Mouse (Mus musculus): ENCODE measurements at regions not wholly inside any gene's neighbourhood (a gene's known extent, or its start where the extent isn't known, plus 50 kb on each side); places are given as distances from the start of the nearest gene placed in this dataset.

DNA sequence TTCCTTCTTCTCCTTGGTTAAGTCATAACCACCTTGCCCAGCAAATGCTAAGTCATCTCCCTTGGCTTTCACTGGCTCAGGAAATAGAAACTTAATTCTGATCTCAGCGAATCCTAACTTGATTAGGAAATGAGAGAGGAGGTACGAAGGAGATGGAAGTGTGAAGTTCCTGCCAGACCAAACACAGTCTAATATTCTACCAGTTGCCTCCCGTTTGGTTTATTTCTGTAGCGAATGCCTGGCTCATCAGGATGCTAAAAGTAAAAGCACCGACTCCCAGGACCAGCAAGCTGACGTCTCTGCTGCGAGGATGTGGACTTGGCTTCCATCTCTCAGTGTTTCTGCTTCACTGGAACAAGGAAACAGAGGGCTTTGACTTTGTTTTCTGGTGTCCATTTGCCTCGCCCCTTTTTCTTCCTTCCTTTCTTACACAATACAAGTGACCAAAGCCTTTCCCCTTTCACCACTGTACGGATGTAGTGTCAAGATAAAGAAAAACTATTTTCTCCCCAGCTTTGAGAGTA, 204.3 kb downstream of the Dusp6 start:
- no peak for DNase-seq

GRCm38 (mm10) chr10:99468971-99469370, 205.9 kb downstream of the Dusp6 start:
- no peak for DNase-seq

GRCm38 (mm10) chr10:99471832-99472497, 208.9 kb downstream of the Dusp6 start:
- no peak for DNase-seq

GRCm38 (mm10) chr10:99472806-99473205, 209.8 kb downstream of the Dusp6 start:
- no peak for DNase-seq

DNA sequence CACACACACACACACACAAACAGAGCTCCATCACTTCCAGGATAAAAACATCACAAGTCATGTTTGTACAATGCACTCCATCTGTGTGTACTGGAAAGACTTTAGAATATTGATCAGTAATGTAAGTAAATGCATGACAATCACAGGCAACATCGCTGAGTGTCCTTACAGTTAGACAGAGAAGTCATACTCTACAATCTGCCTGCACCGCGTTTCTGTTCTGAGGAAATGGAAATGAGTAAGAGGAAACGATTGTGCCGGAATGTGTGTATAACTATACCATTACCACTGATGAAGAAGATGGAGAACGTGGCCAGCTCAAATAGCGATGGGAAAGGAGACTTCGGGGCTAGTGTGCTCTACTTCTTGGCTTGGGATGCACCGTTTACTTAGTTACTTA, 210.7 kb downstream of the Dusp6 start:
- no peak for DNase-seq

GRCm38 (mm10) chr10:99474546-99474945, 211.5 kb downstream of the Dusp6 start:
- DNase-seq: no peak

DNA sequence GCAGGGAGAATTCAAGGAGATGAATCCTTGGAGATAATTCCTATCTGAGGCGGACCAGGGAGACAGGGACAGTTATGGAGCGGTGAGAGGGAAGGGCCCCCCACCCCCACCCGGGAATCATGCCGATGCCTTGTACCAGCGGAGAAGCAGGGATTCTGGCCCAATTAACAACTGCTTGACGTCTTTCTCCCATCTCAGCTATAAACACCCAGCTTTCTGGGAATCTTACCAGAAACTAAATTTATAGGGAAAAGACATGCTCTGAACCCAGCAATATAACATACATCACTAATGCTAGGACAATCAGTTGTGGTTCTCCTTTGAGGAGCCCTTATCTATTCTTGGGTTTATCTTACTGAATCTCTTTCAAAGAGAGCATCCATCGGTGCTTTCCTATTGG, 213.2 kb downstream of the Dusp6 start:
- DNase-seq: no peak

DNA sequence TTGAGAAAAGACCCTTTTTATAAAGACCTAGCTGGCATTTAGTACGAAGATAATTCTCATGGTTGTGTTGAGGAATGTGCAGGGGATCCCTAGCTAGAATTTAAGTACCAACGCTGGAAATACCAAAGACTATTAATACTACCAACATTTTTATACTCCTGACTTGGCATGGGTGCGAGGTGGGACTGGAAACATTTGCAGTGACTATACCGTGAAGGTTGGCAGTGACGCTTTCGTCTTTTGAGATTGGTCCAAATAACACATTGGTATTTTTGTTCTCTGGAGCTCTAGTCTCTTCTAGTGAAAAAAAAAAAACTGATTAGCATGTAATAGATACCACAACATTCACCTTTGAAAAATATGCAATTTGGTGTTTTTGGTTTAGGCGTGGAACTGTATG, 213.7 kb downstream of the Dusp6 start:
- no peak for DNase-seq

DNA sequence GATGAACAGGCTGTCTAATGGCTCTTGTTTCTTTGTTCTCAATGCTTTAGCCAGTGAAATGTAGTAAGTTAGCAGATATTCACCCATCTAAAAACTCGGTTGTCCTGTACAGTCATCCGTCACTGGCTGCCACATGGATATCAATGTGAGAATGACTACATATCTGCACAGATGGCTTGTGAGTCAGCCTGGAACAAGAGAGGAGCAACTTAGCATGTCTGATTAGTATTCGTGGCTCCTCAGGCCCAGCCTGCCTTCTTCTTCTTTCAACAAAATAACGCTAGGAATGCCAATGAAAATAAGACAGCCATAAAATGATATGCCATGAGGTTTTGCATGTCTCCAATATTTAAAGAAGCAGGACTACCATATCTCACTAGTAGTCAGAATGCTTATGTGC, 217.5 kb downstream of the Dusp6 start:
- DNase-seq: no peak

- DNase-seq: no peak
These were observed 219.0 kb downstream of the Dusp6 start for GRCm38 (mm10) chr10:99482009-99482408.

DNA sequence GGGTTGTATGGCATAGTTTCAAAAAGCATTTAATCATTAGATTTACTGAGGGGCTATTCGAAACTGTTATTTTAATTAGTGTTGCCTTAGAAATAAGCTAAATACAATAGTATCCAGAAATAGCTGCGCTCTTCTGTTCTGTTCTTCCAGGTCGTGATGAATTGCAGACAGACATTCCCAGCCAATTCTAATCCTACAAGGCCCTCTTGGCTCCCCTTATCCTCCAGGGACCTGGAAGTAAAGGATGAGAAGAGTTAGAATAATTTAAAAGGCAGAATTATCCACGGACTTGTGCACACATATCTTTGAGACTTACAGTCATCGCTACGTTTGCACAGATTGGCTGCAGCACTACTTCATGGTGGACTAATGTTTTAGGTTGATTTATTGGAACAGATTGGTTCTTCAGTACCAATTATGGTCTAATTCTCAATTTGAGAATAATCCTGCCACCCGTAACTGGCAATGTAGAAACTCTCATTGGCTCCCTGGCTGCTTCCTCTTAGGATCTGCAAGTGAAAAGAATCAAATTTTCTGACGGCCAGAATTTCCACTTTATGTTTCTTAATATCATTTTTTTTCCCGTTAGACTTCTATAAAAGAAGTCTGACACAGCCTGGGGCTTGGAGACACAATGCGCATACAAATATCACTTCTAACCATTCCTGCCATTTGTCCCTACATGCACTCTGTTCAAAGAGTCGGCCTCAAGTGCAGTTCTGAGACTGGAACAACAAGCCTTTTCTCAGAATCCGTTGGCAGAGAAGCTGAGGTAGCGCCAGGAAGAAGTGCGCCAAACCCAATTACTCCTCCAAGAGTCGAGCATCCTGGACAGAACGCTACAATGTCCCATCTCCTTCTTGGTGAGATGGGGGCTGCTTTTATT, 225.4 kb downstream of the Dusp6 start:
- no peak for DNase-seq

DNA sequence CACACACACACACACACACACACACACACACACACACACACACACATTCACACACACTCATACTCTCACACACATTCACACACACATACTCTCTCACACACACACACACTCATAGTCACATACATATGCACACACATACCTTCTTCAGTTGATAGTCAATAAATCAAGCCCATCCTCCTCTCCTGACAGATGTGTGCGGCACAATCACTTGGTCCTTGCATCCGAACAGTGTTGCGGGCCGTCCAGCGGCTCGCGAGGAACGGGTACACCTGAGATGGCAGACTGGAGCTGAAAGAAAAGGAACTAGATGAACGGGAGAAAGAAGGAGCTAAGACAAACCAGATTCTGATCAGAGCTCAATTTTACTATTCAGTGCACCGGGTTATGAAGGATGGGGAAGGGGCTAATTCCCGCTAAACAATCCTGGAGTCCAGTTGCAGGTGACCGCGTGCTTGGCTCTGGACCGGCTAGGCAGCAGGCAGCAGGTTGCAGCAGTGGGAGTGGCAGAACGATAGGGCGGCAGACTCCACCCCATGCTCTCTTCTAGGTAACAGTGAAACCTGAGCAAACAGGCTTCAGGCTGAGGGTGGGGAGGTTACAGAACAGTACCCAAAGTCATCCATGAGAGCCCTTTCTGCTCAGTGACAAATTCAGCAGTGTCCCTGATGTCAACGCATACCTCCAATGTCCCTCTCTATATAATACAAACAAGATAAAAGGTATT, 247.8 kb downstream of the Csl start:
- DNase-seq: no peak

GRCm38 (mm10) chr10:99517944-99518343, 241.5 kb downstream of the Csl start:
- DNase-seq: no peak

DNA sequence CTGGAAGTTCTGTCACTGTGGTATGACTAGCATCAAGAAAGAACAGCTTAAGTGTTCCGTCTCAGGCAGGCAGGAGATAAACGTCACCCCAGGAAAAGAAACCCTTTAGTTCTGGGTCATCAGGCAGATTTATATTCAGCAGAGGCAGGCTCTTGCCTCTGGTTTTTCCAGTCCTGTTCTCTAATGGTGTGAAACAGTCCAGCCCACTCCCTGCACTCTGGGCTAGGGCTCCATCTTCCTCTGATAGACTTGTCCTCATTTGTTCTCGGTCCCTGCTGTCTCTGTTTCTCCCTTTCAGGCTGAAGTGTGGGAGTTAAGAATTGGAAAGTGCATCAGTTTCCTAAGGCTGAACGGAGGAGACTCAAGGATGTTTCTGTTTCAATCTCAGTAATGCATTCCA, 240.0 kb downstream of the Csl start:
- DNase-seq: no peak

- no peak for DNase-seq
These were observed 235.6 kb downstream of the Csl start for GRCm38 (mm10) chr10:99523817-99524216.

- no peak for DNase-seq
These were observed 234.9 kb downstream of the Csl start for GRCm38 (mm10) chr10:99524273-99525212.

DNA sequence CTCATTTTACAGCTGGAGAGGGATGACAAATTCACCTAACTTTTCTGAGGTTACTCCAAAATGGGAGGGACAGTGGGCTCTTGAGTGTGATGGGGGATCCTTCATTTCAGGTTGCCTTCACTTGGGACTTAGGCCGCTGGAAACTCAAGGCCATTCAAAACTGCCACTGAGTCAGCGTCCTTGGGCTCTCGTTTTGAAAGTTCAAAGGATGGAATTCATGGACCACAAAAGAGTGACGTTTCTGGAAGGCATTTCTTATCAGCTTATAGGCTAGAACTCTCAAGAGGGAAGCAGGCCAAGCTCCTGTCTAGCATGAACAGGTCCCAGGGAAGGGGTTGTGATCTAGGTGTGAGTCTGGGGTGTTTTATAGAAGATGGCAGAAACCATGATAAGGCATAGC, 233.3 kb downstream of the Csl start:
- DNase-seq: no peak

- DNase-seq: no peak
These were observed 232.9 kb downstream of the Csl start for GRCm38 (mm10) chr10:99526561-99526960.

GRCm38 (mm10) chr10:99531104-99531503, 228.4 kb downstream of the Csl start:
- no peak for DNase-seq

DNA sequence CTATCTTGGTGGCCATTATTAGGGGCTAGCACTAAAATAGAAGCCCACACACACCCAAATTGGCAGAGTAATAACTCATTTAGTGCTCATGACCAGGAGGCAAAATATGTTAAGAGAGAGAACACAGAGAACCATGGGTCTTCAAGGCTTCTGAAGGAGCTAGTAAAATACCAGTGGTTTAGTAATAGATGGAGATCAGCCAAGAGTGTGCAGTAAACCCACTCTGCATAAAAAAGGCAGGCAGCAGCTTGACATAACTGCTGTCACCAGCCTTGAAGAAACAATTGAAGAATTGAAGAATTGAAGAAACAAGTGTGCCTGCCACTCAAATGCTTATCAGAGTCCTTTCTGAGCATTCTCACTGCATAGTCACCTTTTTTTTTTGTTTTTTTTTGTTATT, 227.9 kb downstream of the Csl start:
- no peak for DNase-seq

DNA sequence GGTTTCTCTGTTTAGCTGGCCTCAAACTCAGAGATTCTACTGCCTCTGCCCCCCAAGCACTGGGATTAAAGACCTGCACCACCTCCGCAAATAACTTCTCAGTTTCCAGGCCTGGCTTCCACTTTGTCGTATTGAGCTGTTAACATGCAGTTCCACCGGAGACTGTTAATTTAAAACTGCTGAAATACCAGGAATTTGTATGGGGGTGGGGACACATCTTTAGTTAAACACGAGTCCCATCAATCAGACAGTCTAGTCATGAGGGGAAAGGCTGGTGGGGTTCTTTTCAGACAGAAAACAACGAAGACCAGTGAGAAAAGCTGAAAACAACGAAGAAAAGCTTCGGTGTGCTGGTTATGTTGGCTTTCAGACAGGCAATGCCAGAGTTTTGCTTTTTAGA, 227.5 kb downstream of the Csl start:
- DNase-seq: no peak

DNA sequence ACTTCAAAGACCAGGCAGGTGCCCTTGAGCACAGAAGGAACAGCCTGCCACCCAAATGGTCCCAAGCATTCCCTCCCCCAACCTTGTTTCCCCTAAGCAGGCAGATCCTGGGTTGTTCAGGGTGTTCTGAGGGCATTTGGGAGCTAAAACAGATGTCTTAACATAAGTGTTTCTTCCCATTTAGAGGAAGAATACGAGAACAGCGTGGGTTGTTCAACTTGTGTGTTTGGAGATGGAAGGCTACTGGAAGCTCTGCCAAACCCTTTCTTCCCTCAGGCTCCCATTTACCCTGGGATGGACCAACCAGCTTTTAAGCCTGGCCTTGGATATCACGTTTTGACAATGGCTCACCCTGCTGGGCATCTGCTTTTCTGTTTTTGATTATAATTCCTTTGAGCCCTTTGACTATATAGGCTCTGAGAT, 226.8 kb downstream of the Csl start:
- no peak for DNase-seq

Data from cerebellum, adult 8-10 months (tissue).